Mouse (Mus musculus): ENCODE results near the gene Afm.

Gene Afm

GRCm38 (mm10) chr5:90556052-90556451 is 37.3 kb downstream of the Afm start:
- DNase-seq (ENCODE audit: low spot score) = no peak

DNA sequence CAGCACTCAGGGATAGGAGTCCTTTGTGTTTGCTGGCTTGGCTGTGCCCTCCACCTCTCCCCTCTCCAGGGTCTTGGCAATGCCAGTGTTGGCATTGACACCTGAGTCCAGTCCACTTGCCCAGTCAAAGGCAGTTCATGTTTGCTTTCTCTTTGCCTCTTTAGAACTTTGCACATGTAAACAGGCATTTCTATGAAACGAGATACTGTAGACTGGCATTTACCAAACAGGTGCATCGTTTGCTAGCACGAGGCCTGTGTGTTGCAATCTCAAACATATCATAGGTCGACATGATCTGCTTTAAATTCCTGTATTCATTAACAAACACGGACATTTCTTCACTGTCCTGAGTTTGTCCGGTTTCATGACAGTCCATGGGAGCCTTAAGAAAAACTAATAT is 42.0 kb downstream of the Afm start, which contains the start of gene 5830473C10Rik:
5830473C10Rik (plus strand) TSS at position 365 of the 400 bp plus-strand sequence.
- no peak for DNase-seq (ENCODE audit: low spot score)

GRCm38 (mm10) chr5:90561721-90562275 is 43.1 kb downstream of the Afm start:
- DNase-seq (ENCODE audit: low spot score) = no peak

- no peak for DNase-seq (ENCODE audit: low spot score)
These were observed 44.1 kb downstream of the Afm start for GRCm38 (mm10) chr5:90562880-90563279.

DNA sequence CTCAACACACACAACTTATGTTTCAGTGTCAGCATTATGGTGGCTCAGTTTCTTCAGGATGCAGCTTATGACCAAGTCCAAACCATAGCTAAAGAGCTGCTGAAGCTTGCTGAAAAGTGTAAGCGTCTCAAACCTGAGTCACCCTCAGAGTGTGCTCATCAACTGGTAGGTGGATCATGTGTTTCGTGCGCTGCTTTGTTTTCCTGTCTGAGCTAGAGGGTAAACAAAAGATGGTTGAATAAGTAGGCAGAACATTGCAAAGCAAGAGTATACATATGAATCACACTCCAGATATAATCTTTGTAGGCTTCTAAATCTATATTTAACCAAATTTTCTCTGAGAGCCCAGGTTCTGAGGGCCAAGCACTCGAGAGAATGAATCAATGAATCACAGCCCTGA is 45.4 kb downstream of the Afm start:
- no peak for DNase-seq (ENCODE audit: low spot score)

GRCm38 (mm10) chr5:90565205-90565604 is 46.5 kb downstream of the Afm start:
- DNase-seq (ENCODE audit: low spot score) = no peak

- DNase-seq (ENCODE audit: low spot score) = no peak
These were observed 49.1 kb downstream of the Afm start for GRCm38 (mm10) chr5:90567788-90568187.

GRCm38 (mm10) chr5:90568338-90568737 is 49.6 kb downstream of the Afm start:
- no peak for DNase-seq (ENCODE audit: low spot score)

GRCm38 (mm10) chr5:90571216-90571615 is 52.5 kb downstream of the Afm start:
- DNase-seq (ENCODE audit: low spot score) = no peak

DNA sequence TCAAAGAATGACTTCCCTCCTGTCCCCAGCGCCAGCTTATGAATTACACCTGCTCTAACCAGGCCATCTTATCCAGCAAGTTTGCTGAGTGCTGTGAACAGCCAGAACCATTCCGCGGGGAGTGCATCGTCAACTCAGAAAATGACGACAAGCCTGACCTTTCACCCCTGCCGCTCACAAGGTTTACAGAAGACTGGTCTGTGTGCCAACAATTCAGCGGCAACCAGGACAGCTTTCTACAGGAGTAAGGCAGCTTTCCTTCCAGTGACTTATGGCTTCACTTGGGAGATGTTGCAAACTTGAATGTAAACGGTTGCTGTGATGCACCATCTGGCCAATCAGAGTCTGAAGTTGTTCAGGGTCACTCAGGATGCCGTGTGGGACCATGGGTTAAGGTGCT is 59.0 kb downstream of the Afm start:
- DNase-seq (ENCODE audit: low spot score) = no peak

- no peak for DNase-seq (ENCODE audit: low spot score)
These were observed 60.8 kb downstream of the Afm start for GRCm38 (mm10) chr5:90579556-90579955.

DNA sequence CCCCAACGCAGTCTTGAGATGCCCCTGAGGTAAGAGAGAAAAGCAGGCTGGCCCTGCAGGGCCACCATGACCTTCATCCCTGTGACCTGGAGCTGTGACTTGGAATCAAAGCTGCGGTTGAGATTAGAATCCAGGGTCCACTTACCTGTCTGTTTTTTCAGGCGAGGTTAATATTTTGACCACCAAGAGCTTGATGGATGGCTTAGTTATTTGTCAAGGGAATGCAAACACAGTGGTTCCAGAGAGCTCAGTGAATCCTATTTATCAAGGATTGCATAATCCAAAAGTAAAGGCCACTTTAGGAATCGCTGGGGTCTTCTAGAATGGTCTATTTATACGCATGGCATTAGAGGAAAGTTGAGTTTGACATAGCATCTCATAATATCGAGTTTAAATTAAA is 63.4 kb downstream of the Afm start:
- no peak for DNase-seq (ENCODE audit: low spot score)

DNA sequence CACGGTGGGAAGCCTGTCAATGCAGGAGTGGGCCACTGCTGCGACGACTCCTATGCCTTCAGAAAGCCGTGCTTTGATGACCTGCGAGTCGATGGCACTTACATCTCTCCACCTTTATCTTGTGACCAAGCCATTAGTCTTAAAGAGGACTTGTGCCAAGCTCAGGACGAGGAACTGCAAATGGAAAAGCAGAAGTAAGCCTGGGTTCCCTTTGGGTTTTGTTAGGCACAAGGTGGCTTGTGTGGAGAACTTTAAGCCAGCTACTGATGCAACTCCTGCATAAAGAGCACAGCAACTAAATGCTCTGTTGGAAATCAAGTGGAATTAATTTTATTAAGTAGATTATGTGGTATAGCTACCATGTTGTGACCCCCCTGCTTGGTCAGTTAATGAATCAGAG is 66.1 kb downstream of the Afm start:
- no peak for DNase-seq (ENCODE audit: low spot score)

DNA sequence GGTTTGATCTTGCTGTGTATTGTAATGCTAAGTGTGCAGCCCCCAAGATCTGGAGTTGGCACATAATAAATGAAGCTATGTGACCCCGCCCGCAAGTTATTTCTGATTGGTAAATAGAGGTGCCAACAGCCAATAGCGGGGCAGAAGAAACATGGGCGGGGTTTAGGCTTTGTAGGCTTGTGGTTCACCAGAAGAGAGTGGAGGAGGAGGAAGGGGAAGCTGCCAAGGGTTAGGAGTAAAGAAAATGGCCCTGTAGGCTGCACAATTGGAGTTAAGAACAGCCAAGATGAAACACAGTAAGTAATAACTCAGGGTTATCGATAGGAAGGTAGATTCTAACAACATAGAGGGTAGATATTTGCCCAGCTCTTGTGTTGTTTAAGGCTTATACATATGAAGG is 67.8 kb downstream of the Afm start:
- DNase-seq (ENCODE audit: low spot score) = no peak

DNA sequence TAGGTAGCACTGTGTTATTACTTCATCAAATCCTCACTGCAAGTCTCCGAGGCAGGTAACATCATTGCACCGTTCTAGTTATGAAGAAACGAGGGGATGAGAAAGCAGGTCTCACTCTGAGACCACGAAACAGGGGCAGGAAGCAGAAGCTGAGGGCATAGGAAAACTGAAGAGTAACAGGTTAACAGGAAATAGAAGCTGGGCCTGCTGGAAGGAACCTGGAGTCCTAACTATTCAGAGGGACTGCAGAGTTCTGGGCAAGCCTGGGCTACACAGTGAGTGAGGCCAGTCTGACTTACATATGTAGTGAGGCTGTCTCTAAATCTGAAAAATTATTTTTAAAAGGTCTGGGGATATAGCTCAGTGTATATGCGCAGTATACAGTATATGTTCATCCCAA is 69.4 kb downstream of the Afm start:
- no peak for DNase-seq (ENCODE audit: low spot score)

GRCm38 (mm10) chr5:90588708-90589595 is 70.2 kb downstream of the Afm start:
- peak; percentile 74 for DNase-seq (ENCODE audit: low spot score)

GRCm38 (mm10) chr5:90590676-90591075 is 71.9 kb downstream of the Afm start:
- DNase-seq (ENCODE audit: low spot score) = no peak

DNA sequence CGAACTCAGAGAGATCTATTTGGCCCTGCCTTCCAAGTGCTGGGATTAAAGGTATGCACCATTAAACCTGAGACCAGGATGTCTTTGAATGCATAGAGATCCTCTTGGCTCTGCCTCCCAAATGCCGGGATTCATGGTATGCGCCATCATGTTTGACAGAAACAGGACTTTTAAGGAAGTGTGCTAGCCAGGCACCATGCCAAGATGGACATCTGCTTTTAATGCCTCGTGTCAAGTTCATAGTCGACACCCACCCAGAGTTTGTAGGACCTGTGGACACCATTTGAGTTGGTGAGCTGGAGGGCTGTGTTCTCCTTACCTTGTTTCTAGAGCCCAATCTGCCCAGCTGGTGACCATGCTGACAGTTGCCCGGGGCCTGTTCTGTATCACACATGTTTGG is 73.2 kb downstream of the Afm start:
- no peak for DNase-seq (ENCODE audit: low spot score)

DNA sequence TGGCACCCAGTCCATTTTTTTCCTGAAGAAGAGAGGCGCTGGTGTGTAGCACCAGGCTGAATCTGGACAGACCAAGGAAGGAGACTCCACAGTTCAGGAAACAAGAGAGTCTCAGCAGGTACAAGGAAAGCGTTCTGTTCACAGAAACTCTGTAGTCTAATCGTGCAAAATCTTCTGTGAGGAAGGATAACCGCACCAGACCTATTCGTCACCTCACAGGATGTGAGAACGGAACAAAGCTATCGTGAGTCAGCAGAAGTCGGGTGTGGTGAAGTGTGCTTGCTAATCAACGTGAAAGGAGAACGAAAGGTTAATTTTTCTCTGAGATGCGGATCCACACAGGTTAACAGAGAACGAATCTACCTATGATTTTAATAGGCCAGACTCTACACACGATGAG is 76.2 kb downstream of the Afm start:
- no peak for DNase-seq (ENCODE audit: low spot score)

DNA sequence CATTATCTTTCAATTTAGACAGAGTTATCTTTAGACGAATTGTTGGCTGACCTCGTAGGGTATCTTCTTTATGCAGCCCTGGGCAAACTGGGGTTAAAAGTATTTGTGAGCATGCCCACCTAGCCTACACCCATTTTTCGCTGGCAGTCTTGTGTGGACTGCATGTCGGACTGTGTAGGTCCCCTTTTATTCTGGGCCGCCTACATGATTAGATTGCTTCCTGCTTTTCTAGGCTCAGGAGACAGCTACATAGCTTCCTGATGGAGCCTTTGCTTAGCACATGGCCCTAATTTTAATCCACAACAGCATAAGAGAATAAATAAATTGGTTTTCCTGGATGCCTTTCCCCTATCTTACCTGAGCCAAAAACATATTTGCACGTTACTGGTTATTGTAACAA is 77.4 kb downstream of the Afm start:
- DNase-seq (ENCODE audit: low spot score) = no peak

DNA sequence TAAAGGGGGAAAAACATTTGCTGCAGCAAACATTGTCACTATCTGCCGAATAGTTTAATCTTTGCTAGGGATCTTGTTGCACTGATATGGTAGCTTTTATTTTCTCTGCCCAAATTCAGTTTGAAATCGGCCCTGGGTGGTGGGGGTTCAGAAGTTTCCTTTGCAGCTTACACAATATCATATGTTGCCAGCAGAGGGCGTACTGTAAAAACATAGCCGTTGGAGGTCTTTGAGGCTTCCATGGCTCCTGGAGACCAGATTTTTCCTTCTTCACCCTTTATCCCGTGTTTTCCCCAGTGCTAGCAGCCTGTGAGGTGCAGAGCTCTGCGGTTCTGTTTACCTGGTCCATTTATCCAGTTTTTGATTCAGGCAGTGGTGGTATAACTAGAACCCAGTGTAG is 82.7 kb downstream of the Afm start:
- peak; percentile 50 for DNase-seq (ENCODE audit: low spot score)

Measured in urinary bladder, postnatal 14 days (tissue).